Mouse (Mus musculus) frontal cortex, postnatal 14 days (tissue): Measurements from ENCODE around the gene Hnf4a.
"Not testable (repeated sequence)": the region's sequence is repeated elsewhere in the genome, so short reads cannot be mapped to it uniquely, and the experiment has no call there.

Experiments
- DNase-seq, 2 experiments: peaks; one replicate each; pipeline ENCODE4 v3.0.0; 2022; ENCODE audit warnings: low spot score in 2 of 2

Hnf4a gene

DNA sequence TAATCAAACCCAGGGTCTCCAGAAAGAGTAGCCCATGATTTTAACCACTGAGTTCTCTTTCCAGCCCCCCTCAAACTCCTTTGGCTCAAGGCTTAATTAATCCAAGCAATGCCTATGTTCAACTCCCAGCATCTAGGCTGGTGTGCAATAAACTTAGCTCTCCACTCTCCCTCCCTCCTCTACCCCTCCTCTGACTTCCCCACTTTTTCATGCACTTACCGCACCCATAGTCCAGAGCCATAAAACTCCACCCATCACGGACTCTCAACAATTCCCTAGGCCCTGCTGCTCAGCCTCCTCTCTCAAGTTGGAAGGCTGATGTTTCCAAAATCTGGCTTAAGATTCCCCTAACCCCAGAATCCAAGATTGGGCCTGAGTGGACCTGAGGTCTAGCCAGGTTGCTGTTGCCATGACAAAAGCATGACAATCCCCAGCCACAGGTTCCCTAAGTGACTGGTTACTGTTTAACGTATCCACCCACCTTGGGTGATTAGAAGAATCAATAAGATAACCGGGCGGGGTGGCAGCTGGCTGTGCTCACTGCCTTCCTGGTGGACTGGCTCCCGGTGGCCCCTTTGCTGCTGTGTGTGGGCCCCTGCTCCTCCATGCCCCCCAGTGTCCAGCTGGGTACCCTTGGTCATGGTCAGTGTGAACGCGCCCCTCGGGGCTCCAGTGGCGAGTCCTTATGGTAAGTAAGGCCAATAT is at the start of gene Hnf4a:
Gene Hnf4a (plus strand): TSS at position 509 of the 705 bp plus-strand sequence.
- DNase-seq = no peak

DNA sequence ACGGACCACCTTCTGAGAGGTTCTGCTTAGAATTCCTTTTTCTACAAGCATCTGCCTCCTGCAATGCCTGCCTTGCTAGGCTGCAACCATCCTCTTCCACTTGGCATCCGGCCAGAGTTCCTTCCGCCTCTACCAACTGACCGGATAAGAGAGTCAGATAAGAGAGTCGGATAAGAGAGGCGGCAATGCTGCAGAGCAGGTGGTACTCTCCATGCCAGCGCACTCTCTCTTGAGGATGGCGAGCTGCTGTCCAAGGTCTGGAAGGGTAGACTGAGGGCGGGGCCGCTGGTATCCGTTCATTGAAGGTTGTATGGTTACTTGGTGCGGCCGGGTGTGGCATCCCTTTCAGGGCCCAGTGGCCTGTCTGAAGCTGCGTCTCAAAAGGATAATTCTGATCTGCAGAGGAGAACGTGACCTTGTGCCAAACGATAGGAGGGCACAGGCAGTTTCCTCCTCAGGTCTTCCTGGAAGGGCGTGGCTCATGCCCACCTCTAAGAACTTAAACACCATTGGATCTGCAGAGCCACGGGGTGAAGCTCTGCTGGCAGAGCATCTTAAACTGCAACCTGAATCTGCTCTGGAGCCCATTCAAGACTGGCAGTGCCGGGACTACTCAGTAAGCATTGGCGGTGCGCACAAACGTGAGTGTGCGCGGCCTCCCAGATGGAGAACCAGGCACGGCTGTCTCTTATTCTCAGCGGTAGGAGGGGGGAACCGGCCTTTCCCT is 47.9 kb upstream of the Hnf4a start:
- DNase-seq = no peak

DNA sequence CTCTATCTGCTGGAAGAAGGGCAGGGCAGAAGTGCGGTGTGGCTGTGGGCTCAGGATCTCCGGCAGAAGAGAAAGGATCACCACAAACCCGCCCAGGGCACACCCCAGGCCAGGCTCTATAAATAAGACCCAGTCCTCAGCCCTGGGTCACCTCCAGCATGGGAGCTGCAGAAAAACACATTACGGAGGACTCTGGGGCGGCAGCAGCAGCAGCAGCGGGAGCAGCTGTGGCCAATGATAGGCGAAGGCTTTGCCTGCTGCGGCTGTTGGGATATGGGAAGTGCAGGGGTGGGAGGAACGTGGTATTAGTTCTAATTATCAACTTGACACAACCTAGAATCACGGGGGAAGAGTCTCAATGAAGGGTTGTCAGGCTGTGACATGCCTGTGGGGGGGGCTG is 47.2 kb upstream of the Hnf4a start:
- DNase-seq = no peak

GRCm38 (mm10) chr2:163460622-163461021 is 46.0 kb upstream of the Hnf4a start:
- DNase-seq = no peak

GRCm38 (mm10) chr2:163461307-163461706 is 45.3 kb upstream of the Hnf4a start:
- DNase-seq = not testable (repeated sequence)

GRCm38 (mm10) chr2:163462386-163462785 is 44.2 kb upstream of the Hnf4a start:
- no peak for DNase-seq

- DNase-seq = no peak
Measured at GRCm38 (mm10) chr2:163462801-163463200, 43.8 kb upstream of the Hnf4a start.

DNA sequence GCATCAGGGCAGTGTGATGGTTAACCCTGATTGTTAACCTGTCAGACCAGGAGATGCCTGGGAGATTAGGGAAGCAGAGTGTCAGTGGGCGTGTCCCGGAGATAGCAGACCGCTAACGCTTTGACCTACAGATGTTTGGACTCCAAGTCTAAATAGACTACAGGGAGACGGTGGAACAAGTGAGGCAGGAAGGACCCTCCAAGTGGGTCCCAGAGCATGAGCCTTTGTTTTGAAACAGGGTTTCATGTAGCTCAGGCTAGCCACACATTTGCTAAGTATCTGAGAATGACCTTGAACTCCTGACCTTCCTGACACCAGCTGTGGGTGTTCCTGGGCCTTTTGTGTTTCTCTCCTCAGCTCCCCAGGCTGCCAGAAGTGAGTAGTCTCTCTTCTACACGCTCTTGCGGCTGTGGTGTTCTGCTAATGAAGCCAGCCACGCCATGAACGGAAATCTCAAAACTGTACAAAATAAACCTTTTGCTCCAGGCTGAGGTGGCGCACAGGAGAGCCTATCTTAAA is 43.3 kb upstream of the Hnf4a start:
- DNase-seq = no peak

- DNase-seq = no peak
Measured at GRCm38 (mm10) chr2:163463998-163464397, 42.6 kb upstream of the Hnf4a start.

DNA sequence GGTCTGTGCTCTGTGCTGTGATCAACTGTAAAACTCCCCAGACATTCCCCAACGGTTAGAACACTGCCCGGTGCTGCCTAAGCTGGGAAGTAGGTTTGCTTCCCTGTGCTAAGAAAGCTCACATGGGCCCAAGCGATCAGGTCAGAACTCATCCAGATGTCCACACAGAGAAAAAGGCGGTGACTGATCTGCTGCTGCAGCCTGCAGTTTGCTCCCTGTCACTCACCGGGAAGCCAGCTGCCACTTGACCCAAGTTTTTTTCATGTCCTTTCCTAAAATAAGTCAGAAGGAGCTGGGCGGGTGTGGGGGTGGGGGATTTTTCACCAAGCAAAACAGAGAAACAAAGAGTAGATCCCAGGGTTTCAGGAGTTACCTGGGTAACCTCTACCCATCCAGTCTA is 42.0 kb upstream of the Hnf4a start:
- DNase-seq = no peak

- no peak for DNase-seq
Measured at GRCm38 (mm10) chr2:163466771-163467170, 39.8 kb upstream of the Hnf4a start.

- no peak for DNase-seq
Measured at GRCm38 (mm10) chr2:163467585-163467984, 39.0 kb upstream of the Hnf4a start.

DNA sequence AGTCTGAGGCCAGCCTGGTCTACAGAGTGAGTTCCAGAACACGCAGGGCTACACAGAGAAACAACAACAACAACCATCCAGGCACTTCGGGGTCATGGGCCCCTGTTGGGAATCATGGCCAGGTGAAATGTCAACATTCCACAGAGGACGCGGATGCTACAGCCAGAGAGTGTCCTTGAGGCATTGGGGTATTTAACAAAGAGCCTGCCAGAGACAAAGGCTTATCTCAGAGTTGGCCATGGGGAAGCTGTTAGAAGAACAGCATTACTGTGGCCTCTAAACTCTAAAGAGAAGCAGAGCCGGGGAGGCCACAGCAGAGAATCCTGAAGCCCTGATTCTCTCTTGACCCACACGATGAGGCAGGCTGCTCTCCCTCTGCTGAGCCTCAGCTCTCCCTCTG is 37.7 kb upstream of the Hnf4a start:
- no peak for DNase-seq

- no peak for DNase-seq
Measured at GRCm38 (mm10) chr2:163469711-163470110, 36.9 kb upstream of the Hnf4a start.

- DNase-seq = no peak
Measured at GRCm38 (mm10) chr2:163471136-163471535, 35.5 kb upstream of the Hnf4a start.

DNA sequence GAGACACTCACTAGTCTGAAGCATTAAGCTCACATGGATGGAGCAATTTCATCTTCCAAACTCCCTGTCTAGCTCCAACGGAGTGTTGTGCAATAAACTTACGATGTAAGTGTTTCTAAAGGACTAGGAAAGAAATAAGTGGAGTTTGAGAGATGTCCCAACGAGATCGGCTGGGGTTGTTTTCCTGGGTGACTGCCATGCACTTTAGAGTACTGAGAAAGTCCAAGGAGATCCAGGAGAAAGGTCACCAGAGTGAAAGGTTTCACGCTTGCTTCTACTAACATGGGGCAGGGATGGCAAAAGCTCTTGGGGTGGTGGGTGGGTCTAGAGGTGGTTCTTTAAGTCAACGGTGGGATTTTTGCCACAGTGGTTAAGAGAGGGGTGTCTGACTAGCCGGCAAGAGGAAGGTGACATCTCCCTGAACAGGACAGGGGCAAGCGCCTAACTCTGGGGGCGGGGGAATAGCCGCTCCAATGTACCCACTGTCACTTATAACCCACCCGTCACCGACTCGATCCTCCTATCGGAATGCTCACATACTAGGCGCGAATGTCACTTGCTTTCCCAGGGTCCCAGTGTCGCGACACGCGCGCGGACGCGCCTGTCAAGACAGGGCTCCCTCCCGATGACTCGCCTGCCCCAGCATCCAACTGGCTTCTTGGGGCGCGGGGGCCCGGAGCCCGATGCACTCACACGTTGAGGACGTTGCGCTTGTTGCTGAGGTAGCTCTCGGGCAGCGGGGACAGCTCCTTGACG is 34.7 kb upstream of the Hnf4a start:
- no peak for DNase-seq

GRCm38 (mm10) chr2:163472466-163472851 is 34.1 kb upstream of the Hnf4a start, which contains the start of gene Fitm2:
TSS of gene Fitm2 (minus strand) at chr2:163472629.
- DNase-seq = peak; percentile 92 to 95

GRCm38 (mm10) chr2:163480191-163480825 is 26.3 kb upstream of the Hnf4a start:
- DNase-seq = no peak

- no peak for DNase-seq
Measured at GRCm38 (mm10) chr2:163481539-163482029, 25.0 kb upstream of the Hnf4a start.

GRCm38 (mm10) chr2:163487360-163487759 is 19.2 kb upstream of the Hnf4a start:
- no peak for DNase-seq

- no peak for DNase-seq
Measured at GRCm38 (mm10) chr2:163489725-163490291, 16.8 kb upstream of the Hnf4a start.
